Mouse (Mus musculus) spleen, postnatal 14 days (tissue): ENCODE measurements around the gene Cd164.

Experiments used
- DNase-seq, 2 experiments: peaks; one replicate each; pipeline ENCODE4 v3.0.0; 2021 to 2022; ENCODE audit warnings: low spot score in 2 of 2

Cd164 gene

GRCm38 (mm10) chr10:41546396-41547165, 27.4 kb downstream of the Cd164 start:
- no peak for DNase-seq

GRCm38 (mm10) chr10:41550711-41551110, 31.5 kb downstream of the Cd164 start:
- DNase-seq: no peak

- DNase-seq: no peak
Observed at GRCm38 (mm10) chr10:41552319-41552718, 33.1 kb downstream of the Cd164 start.

GRCm38 (mm10) chr10:41552847-41553589, 33.8 kb downstream of the Cd164 start:
- DNase-seq: peak in 1 of 2 experiments; percentile 28

- DNase-seq: no peak
Observed at GRCm38 (mm10) chr10:41553711-41554110, 34.5 kb downstream of the Cd164 start.

GRCm38 (mm10) chr10:41555081-41555480, 35.9 kb downstream of the Cd164 start:
- DNase-seq: no peak

GRCm38 (mm10) chr10:41558401-41558800, 39.2 kb downstream of the Cd164 start:
- DNase-seq: no peak

GRCm38 (mm10) chr10:41561701-41562395, 42.6 kb downstream of the Cd164 start:
- DNase-seq: no peak

- no peak for DNase-seq
Observed at GRCm38 (mm10) chr10:41565141-41565540, 45.9 kb downstream of the Cd164 start.

GRCm38 (mm10) chr10:41568306-41568705, 49.1 kb downstream of the Cd164 start:
- no peak for DNase-seq

GRCm38 (mm10) chr10:41571065-41571464, 51.9 kb downstream of the Cd164 start:
- DNase-seq: no peak

GRCm38 (mm10) chr10:41572274-41572673, 53.1 kb downstream of the Cd164 start:
- DNase-seq: no peak

- peak; percentile 15 to 56 for DNase-seq
Observed at GRCm38 (mm10) chr10:41573190-41573589, 54.0 kb downstream of the Cd164 start.

- DNase-seq: no peak
Observed at GRCm38 (mm10) chr10:41575451-41576327, 56.5 kb downstream of the Cd164 start.

- no peak for DNase-seq
Observed at GRCm38 (mm10) chr10:41576328-41576833, 57.2 kb downstream of the Cd164 start.

GRCm38 (mm10) chr10:41578541-41578940, 59.3 kb downstream of the Cd164 start:
- DNase-seq: no peak

GRCm38 (mm10) chr10:41580441-41580840, 61.2 kb downstream of the Cd164 start:
- DNase-seq: no peak
